Mouse (Mus musculus) embryonic fibroblast, embryonic 13.5 days (primary cell): ENCODE measurements around the gene Wasf2. TPM values are rescaled to one million over a fixed set of nuclear protein-coding genes. Genes with fewer than 3 reads are reported as not detected.
A peak's percentile ranks its signal among the peaks of the same experiment; 100 is the strongest.

ENCODE experiments used
- H3K27ac ChIP-seq: 2 replicates; pipeline ENCODE4 v1.5.1; 2012; ENCODE audit warnings: low read length, control low read depth, inconsistent platforms; ENCODE audit not compliant: insufficient read depth
- H3K4me1 ChIP-seq: 2 replicates; pipeline ENCODE4 v1.6.1; 2011; ENCODE audit warnings: low read length; ENCODE audit not compliant: control insufficient read depth, insufficient read depth
- H3K4me3 ChIP-seq: 2 replicates; pipeline ENCODE4 v1.5.1; 2011; ENCODE audit warnings: mild to moderate bottlenecking, control low read depth, low read length; ENCODE audit not compliant: insufficient read depth
- CTCF ChIP-seq: IDR thresholded peaks from 2 replicates; pipeline ENCODE4 v1.5.1; 2011; ENCODE audit warnings: mild to moderate bottlenecking, control low read depth, low read length, moderate library complexity, borderline replicate concordance; ENCODE audit not compliant: insufficient read depth
- POLR2A ChIP-seq: IDR thresholded peaks from 2 replicates; pipeline ENCODE4 v1.6.1; 2011; ENCODE audit warnings: low read depth, mild to moderate bottlenecking, control low read depth, low read length, moderate library complexity
- polyA plus RNA-seq: library from polyadenylated mRNA; stranded (reverse); fragments of >200 nt; gene quantifications from 2 replicates; pipeline ENCODE4 v1.2.4, GENCODE M21; 2011; ENCODE audit warnings: low read depth; ENCODE audit not compliant: missing spikeins, insufficient read length

The Wasf2 gene
- polyA plus RNA-seq, 1 experiment = 107 TPM

DNA sequence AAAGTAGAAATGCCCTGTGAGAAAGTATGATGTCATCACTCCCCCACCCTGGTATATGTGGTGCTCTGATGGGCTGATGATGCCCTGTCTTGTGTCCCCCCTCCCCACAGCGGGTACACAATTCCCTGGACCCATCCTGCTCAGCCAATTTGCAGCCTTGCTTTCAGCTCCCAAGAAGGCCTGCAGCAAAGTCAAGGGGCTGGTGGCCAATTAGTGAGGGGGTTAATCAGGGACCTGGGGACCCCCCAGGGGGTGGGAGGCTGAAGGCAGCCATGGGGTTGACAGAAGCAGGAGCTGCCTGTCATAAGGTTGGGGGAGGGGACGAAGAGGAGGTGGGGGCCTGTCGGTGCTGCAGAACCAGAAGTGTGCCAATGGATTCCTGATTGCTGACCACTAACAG lies 73.3 kb downstream of the Wasf2 start:
- Histone ChIP-seq H3K4me1 (peaks cover 2% of the 10 kb centered on the region; the same call in 1 of the 2 replicates), H3K27ac (no peak overlapping the region), H3K4me3 (no peak overlapping the region)
- TF ChIP-seq POLR2A (no peak), CTCF (no peak)

DNA sequence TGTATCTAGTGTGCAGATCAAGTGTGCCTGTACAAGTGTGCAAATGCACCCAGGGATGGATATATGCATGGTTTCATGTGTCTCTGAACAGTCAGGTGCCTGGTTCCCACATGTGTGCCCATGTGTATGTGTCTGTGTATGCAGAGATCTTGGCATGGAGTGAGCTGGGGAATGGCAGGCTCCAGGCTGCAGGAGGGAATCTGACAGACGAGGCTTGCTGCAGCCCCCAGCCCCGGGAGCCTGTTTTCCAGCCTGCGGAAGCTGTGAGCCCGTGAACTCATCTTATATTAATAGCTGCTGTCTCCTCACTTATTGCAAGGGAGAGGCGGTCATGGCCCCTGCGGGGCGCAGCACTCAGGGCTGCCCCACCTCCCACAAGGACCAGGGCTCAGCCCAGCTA lies 74.1 kb downstream of the Wasf2 start:
- Histone ChIP-seq H3K27ac (no peak overlapping the region), H3K4me1 (peaks cover 2% of the 10 kb centered on the region; the same call in 1 of the 2 replicates), H3K4me3 (no peak overlapping the region)
- no peak for TF ChIP-seq POLR2A
- no peak for TF ChIP-seq CTCF

DNA sequence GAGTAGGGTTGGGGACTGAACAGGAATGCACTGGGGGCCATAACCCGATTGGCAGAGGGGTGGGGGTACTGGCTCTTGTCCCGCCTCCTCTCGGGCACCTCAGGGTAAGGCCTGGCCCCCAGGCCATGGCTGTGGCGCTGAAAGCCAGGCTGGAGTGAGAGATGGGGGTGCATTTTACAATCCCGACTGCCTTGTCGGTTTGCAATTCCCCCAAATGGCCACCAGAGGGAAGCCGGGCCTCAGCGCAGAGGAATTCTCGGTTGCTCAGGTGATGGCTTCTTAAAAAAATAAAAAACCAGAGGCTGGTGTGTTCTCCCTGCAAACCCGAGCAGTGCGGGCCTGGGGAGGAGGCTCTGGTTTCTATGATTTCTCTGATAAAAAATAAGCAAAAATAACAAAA lies 79.1 kb downstream of the Wasf2 start:
- no peak overlapping the region for H3K4me3 ChIP-seq
- peaks cover 3% of the 10 kb centered on the region; the same call in 1 of the 2 replicates for H3K4me1 ChIP-seq
- no peak for TF ChIP-seq POLR2A
- TF ChIP-seq CTCF = peak; percentile 54; the same call in 1 of the 2 replicates
- H3K27ac ChIP-seq = no peak overlapping the region

DNA sequence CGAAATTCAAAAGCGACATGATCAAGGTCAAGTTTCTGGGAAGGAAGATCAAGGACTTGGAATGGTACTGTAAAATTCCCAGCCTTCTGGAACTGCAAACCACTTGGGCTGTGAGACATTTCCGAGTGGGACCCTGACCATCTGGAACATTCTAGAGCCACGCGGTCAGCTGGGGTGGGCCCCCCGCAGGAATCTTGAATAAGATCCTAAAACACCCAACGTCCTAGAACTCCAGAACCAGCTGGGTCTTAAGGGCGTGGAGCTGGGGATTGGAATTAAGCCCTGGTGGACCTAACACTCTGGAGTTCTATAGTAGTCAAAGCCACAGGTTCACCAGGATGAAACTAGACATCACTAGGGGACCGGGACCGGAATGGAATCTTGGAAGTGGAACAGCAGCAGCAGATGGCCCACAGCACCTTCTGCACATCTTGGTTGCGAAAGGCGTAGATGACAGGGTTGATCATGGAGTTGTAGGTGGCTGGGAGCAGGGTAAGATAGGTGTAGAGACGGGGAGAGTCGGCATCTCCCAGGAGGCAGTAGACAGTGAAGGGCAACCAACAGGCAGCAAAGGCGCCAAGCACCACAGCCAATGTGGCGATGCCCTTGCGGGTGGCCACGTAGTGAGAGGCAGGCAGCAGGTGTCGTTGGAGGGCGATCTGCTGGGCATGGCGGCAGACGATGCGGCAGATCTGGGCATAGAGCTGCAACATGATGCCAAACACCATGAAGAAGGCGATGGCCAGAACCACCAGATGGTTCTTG lies 79.9 kb downstream of the Wasf2 start:
- Histone ChIP-seq H3K4me1 (peaks cover 3% of the 10 kb centered on the region; the same call in 1 of the 2 replicates), H3K27ac (no peak overlapping the region), H3K4me3 (no peak overlapping the region)
- TF ChIP-seq POLR2A = no peak
- no peak for TF ChIP-seq CTCF

DNA sequence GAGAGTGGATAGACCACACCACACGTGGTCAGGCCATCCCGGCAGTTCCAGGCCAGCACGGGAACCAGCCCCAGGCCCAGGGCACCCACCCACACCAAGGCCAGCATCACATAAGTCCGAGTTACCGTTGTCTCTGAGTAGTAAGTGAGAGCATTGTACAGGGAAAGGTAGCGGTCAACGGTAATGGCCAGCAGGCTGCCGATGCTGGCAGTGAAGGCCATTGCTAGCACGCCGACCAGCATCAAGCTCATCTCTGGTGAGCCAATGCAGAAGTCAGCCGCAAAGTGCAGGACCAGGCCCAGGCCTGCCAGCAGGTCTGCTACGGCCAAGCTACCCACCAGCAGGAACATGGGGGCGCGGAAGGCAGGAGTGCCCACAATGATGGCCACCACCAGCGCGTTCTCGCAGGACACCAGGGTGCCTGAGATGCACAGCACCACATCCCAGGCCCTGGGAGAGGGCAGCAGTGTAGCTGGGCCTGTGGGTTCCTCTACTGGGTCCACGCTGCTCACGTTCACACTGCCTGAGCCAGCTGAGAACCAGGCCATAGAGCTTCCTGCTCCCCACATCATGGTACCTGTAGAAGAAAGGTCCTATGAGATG lies 80.6 kb downstream of the Wasf2 start:
- H3K4me1 ChIP-seq = peaks cover 3% of the 10 kb centered on the region; the same call in 1 of the 2 replicates
- H3K4me3 ChIP-seq = no peak overlapping the region
- no peak for TF ChIP-seq CTCF
- no peak overlapping the region for H3K27ac ChIP-seq

DNA sequence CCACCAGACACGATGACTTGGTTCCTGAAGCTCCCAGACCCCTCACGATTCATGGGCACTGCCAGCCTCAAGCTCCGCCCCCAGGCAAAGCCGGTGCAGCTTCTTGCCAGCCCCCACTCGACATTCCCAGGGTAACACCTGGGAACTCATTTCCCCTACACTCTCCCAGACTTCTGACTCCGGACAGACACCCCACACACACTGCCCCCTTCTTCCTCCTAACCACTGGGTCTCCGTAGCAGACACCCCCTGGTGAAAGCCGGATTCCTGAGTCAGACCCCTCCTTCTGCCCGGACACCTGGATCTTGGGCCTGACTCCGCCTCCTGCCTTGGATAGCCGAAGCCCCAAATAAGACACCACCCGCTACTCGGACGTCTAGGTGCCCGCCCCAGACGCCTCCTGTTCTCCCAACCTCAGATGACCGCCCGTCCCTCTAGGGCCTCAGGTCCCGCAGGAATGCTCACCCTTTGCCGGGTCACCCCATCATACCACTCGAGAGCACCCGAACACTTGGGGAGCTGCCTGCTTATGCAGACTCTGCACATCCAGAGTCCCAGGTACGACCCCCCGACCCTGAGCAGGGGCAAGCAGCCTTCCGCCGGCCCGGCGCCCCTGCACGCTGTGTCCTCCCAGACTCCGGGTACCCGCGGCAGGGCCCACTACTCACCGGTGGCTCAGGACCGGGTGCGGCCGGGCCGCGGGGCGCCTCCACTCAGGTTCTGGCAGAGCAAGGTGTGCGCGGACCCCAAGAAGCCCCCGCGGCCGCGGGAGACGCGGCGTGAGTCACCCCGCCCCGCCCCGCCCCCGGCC lies 81.7 kb downstream of the Wasf2 start, which contains the start of the genes Cd164l2 and Gpr3:
TSS of gene Cd164l2 (plus strand) at position 381 of the 811 bp plus-strand sequence.
TSS of gene Gpr3 (minus strand) at position 786 of the 811 bp plus-strand sequence.
- Histone ChIP-seq H3K27ac (no peak within 1 kb of the TSS), H3K4me1 (peaks cover 3% of the 10 kb centered on the region; the same call in 1 of the 2 replicates), H3K4me3 (peak within 1 kb of the TSS; percentile 55)
- TF ChIP-seq POLR2A = no peak
- TF ChIP-seq CTCF = no peak

DNA sequence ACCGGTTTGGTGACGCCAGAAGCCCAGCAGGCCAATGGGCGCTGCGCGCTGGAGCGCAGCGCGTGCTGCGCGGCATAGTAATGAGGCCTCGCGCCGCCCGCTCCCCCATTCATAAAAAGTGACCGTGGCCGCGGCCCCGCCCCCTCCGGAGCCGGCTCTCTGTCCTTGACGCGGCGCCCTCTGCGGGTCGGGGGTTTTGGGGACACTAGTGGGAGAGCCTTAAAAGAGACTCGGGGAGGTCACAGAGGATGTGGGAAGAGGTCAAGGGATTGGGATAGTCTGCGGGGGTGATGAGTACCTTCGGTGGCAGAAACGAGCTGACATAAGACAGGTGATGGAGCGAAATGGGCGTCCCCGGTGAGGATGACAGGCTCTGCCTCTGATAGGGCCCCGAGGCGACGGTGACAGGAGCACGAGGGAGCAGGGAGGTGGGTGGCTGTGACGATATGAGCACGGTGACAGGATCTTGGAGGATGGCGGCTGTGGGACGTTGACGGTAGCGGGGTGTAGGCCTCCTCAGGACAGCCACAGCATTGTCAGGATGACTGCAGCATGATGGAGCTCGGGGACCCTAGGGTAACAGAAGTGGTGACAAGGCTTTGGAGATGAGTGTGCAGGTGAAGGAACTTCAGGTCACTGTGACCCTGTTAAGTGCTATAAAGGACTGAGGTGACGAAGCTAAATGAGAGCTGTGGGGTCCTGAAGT lies 82.4 kb downstream of the Wasf2 start:
- H3K27ac ChIP-seq = no peak overlapping the region
- TF ChIP-seq CTCF (no peak), POLR2A (no peak)

DNA sequence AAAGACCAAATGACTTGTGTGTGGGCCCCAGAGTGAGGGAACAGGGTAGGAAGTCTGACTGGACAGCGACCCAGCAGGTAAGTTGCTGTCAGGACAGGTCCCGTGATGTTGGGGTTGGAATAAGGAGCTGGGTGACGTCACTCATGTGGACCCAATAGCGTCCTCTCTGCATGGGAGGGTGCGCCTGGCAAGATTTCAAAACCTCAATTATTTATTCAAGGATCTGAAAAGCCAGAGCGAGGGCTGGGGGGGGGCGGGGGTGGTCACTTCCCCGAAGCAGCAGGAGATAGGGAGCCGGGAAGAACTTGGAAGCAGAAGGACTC lies 82.9 kb downstream of the Wasf2 start:
- no peak for TF ChIP-seq CTCF
- no peak for TF ChIP-seq POLR2A
- H3K4me3 ChIP-seq = no peak overlapping the region
- H3K4me1 ChIP-seq = peaks cover 3% of the 10 kb centered on the region; the same call in 1 of the 2 replicates
- no peak overlapping the region for H3K27ac ChIP-seq

More for the DNA sequence above, 82.4 kb downstream of the Wasf2 start:
- Histone ChIP-seq H3K4me3 (peak overlapping the region; percentile 55), H3K4me1 (peaks cover 3% of the 10 kb centered on the region; the same call in 1 of the 2 replicates)

DNA sequence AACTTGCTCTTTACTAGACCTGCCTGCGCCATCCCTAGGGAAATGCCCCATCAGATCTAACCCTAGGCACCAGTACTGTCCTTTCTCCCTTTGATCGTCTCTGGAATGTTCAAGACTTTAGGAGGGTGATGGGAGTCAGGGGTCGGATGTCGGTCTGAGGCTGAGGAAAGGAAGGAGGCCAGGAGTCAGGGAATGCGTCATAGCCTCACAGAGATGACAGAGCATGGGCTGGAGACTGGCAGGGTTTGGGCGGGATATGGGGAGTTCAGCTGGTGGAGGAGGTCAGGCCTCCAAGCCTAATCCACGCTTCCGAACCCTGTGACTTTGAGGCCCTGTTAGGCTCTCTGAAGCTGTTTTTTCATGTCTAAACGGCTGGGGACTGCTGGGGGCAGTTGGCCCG lies 83.4 kb downstream of the Wasf2 start:
- Histone ChIP-seq H3K27ac (no peak overlapping the region), H3K4me1 (peaks cover 3% of the 10 kb centered on the region; the same call in 1 of the 2 replicates), H3K4me3 (no peak overlapping the region)
- TF ChIP-seq CTCF (no peak), POLR2A (no peak)
